Mouse (Mus musculus): ENCODE results near the gene Arrb2. TPM values are rescaled to one million over a fixed set of nuclear protein-coding genes. Genes with fewer than 3 reads are reported as not detected.

Arrb2 gene
- 44.0 and 47.9 TPM in 2 replicates for polyA plus RNA-seq (2014; fragmentation: Nextera tagmentation; extraction: Ambion mirVana)

DNA sequence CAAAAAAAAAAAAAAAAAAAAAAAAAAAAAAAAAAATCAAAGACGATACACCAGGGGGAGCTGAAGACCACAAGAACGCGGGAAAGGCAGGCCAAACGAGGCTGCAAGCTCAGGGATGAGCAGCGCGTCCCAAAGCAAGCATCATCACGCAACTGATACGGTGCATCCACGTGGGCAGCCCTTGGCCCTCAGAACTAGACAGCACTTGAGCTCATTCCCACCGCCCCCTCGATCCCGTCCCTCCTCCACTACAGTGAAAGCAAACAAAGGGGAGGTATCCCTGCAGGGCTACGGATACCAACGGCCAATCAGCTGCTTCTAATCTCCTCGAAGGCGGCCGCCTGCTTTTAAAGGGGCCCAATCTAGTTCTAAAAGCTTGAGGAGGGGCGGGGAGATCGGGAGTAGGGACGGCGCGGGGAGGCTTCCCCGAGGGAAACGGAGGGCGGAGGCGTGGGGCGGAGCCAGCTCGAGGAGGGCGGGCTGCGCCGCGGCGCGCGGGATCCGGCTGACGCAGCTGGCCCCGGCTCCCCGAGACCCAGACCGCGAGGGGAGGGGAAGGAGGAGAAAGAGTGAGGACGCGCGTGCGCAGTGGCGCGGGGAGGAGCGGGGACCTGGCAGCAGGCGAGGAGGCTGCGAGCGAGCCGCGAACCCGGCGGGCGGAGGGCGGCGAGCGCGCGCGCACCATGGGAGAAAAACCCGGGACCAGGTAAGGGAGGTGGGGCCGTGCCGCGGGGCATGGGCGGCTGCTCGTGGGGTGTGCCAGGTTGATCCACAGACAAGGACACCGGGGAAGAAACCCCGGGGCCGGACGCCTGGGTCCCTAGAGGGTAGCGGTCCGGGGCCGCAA is at the start of gene Arrb2:
Gene Arrb2 (plus strand): TSS at position 588 of the 847 bp plus-strand sequence.
- under 1% methylated on average over 71 of the region's 75 CpGs for WGBS
- peak; percentile 95 for ATAC-seq (replicated peaks; ENCODE audit: low FRiP score)
- Histone ChIP-seq H3K27ac (ENCODE audit: low read depth, low read length) (peak within 1 kb of the TSS; percentile 81), H3K27me3 (ENCODE audit: control insufficient read depth, insufficient read depth, low read length) (no peaks in the 10 kb centered on the region), H3K4me2 (ENCODE audit: low read depth, low read length, severe bottlenecking) (peak within 1 kb of the TSS; percentile 58), H3K9me3 (ENCODE audit: control insufficient read depth, low read length) (no peaks in the 10 kb centered on the region), H3K36me3 (ENCODE audit: control insufficient read depth, insufficient read depth, low read length) (no peaks in the 10 kb centered on the region), H3K4me1 (replicated peaks; ENCODE audit: control insufficient read depth, insufficient read depth, low read length) (peaks cover 17% of the 10 kb centered on the region; the same call in 1 of the 2 replicates), H3K9ac (ENCODE audit: low read length) (peak within 1 kb of the TSS; percentile 89), H3K4me3 (ENCODE audit: low read depth, low read length) (peak within 1 kb of the TSS; percentile 78)
- peak; percentile 100 for DNase-seq (ENCODE audit: low spot score)

DNA sequence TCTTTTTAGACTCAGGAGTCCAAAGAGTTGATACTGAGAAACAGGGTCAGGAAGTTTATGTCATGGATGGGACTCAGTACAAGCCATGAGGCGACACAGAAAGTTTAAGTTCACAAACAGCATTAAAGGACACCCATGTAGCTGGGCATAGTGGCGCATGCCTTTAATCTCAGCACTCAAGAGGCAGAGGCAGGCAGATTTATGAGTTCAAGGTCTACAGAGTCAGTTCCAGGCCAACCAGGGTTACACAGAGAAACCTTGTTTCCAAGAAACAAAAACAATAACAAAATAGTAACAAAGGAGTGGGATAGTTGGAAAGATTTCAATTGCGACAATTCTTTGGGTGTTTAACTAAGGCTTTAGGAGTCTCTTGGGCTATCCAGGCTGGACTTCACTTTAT is 48.3 kb upstream of the Arrb2 start:
- Histone ChIP-seq H3K9ac (ENCODE audit: low read length) (no peak overlapping the region), H3K27ac (ENCODE audit: low read depth, low read length) (no peak overlapping the region), H3K27me3 (ENCODE audit: control insufficient read depth, insufficient read depth, low read length) (no peaks in the 10 kb centered on the region), H3K4me3 (ENCODE audit: low read depth, low read length) (no peak overlapping the region), H3K9me3 (ENCODE audit: control insufficient read depth, low read length) (no peaks in the 10 kb centered on the region), H3K4me2 (ENCODE audit: low read depth, low read length, severe bottlenecking) (no peak overlapping the region), H3K4me1 (replicated peaks; ENCODE audit: control insufficient read depth, insufficient read depth, low read length) (no peaks in the 10 kb centered on the region), H3K36me3 (ENCODE audit: control insufficient read depth, insufficient read depth, low read length) (no peaks in the 10 kb centered on the region)
- DNase-seq (ENCODE audit: low spot score) (no peak), ATAC-seq (replicated peaks; ENCODE audit: low FRiP score) (no peak)
- WGBS = 93% methylated on average over 3 of the region's 3 CpGs

DNA sequence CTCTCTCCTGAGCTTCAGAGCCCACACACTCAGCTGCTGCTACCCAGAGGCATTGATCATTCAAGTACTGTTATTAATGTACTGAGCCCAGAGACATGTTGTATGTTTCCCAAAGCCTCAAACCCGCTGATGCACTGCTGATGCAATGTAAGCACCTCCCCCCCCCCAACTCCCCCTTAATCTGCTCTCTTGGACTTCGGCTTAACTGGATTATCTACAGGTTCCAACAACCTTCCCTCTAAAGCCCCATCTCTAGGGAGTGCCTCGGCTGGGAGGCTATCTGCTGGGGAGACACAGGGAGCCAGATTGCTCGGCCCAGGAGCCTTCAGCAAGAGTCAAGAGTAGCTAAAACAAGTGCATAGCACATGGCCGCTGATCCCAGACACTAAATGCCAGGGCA is 45.0 kb upstream of the Arrb2 start:
- 78% methylated on average over 5 of the region's 5 CpGs for WGBS
- Histone ChIP-seq H3K27me3 (ENCODE audit: control insufficient read depth, insufficient read depth, low read length) (no peaks in the 10 kb centered on the region), H3K4me3 (ENCODE audit: low read depth, low read length) (no peak overlapping the region), H3K36me3 (ENCODE audit: control insufficient read depth, insufficient read depth, low read length) (peaks cover 1% of the 10 kb centered on the region; the same call in 1 of the 2 replicates), H3K4me2 (ENCODE audit: low read depth, low read length, severe bottlenecking) (no peak overlapping the region), H3K9ac (ENCODE audit: low read length) (no peak overlapping the region), H3K27ac (ENCODE audit: low read depth, low read length) (no peak overlapping the region), H3K9me3 (ENCODE audit: control insufficient read depth, low read length) (no peaks in the 10 kb centered on the region), H3K4me1 (replicated peaks; ENCODE audit: control insufficient read depth, insufficient read depth, low read length) (no peaks in the 10 kb centered on the region)
- DNase-seq (ENCODE audit: low spot score) = no peak
- ATAC-seq (replicated peaks; ENCODE audit: low FRiP score) = no peak

DNA sequence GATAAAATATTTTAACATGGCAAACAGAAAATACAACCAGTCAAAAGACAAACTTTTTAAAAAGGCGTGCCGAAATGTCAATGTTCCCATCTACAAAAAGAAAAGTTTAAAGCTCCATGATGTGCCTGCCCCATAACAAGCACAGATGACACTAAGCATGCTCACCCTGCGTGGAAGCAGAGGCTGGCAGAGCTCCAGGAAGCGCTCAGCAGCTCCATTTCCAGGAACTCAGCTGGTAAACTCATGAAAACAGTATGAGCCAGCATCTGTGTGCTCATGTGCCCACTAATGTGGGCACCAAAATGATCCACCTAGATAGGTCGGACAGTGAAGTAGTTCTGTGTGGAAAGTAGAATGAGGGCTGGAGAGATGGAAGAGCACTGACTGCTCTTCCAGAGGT is 43.0 kb upstream of the Arrb2 start:
- Histone ChIP-seq H3K27ac (ENCODE audit: low read depth, low read length) (no peak overlapping the region), H3K27me3 (ENCODE audit: control insufficient read depth, insufficient read depth, low read length) (no peaks in the 10 kb centered on the region), H3K9me3 (ENCODE audit: control insufficient read depth, low read length) (no peaks in the 10 kb centered on the region), H3K9ac (ENCODE audit: low read length) (no peak overlapping the region), H3K4me3 (ENCODE audit: low read depth, low read length) (no peak overlapping the region), H3K4me2 (ENCODE audit: low read depth, low read length, severe bottlenecking) (no peak overlapping the region), H3K36me3 (ENCODE audit: control insufficient read depth, insufficient read depth, low read length) (peaks cover 8% of the 10 kb centered on the region), H3K4me1 (replicated peaks; ENCODE audit: control insufficient read depth, insufficient read depth, low read length) (no peaks in the 10 kb centered on the region)
- no peak for DNase-seq (ENCODE audit: low spot score)
- no peak for ATAC-seq (replicated peaks; ENCODE audit: low FRiP score)
- 93% methylated on average over 5 of the region's 5 CpGs for WGBS

DNA sequence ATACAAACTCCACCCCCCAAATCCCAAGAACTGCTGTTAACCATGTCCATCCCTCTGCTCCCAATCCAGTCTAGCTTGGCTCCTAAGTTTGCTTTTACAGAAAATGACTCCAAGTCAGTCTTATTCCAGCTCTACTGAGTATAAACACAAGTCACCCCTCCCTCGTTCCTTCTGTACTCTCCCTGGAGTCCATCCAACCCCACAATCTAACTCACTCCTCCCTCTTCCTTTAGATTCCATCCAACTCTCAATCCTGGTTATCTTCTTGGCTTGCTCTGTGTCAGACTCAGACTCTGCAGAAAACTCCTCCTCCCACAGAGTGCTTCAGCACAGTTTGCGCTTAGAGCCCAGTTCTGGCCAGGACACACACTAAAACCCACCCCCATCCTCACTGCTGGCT is 28.8 kb upstream of the Arrb2 start:
- H3K9me3 ChIP-seq (ENCODE audit: control insufficient read depth, low read length) = no peaks in the 10 kb centered on the region
- H3K4me1 ChIP-seq (replicated peaks; ENCODE audit: control insufficient read depth, insufficient read depth, low read length) = no peaks in the 10 kb centered on the region; the same call in none of the 2 replicates
- WGBS = 94% methylated on average over 2 of the region's 2 CpGs
- ATAC-seq (replicated peaks; ENCODE audit: low FRiP score) (no peak), DNase-seq (ENCODE audit: low spot score) (no peak)
- H3K27me3 ChIP-seq (ENCODE audit: control insufficient read depth, insufficient read depth, low read length) = no peaks in the 10 kb centered on the region
- H3K27ac ChIP-seq (ENCODE audit: low read depth, low read length) = no peak overlapping the region
- no peak overlapping the region for H3K4me2 ChIP-seq (ENCODE audit: low read depth, low read length, severe bottlenecking)
- no peak overlapping the region for H3K4me3 ChIP-seq (ENCODE audit: low read depth, low read length)
- H3K36me3 ChIP-seq (ENCODE audit: control insufficient read depth, insufficient read depth, low read length) = peaks cover 12% of the 10 kb centered on the region; the same call in 1 of the 2 replicates
- H3K9ac ChIP-seq (ENCODE audit: low read length) = no peak overlapping the region

DNA sequence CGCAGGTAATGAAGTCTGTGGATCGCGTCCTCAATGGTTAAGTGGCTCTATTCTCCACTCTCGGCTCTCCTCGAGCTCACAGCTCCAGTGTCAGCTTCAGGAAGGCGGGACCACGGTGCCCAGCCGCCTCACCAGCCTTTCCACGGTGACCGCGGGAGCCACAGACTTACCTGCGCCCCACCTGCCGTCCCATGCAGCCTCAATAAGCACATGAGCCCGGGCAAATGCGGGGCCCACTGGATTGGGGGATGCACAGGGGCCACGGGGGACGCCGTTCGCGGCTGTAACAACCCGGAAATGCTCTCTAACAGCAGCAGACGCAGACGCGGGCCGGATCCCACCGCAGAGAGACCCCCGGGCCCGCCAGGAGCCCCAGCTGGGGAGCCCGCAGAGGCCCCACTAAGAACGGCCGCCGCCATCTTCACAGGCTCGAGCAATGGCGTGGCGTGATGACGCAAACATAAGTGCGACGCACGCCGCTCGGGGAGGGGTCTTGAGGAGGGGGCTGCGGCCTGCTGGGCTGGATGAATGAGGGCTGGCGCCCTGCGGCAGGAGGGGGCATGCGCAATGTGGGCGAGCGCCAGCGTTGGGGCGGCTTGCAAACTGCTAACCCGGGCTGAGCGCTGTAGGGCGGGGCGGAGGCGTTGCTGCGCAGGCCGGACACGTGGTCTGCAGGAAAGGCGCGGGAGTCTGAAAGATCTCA is 22.7 kb upstream of the Arrb2 start, which contains the start of gene Pelp1:
Gene Pelp1 (minus strand): TSS at position 438 of the 703 bp plus-strand sequence.
- no peaks in the 10 kb centered on the region for H3K27me3 ChIP-seq (ENCODE audit: control insufficient read depth, insufficient read depth, low read length)
- H3K9me3 ChIP-seq (ENCODE audit: control insufficient read depth, low read length) = no peaks in the 10 kb centered on the region
- H3K4me3 ChIP-seq (ENCODE audit: low read depth, low read length) = peak within 1 kb of the TSS; percentile 89
- H3K9ac ChIP-seq (ENCODE audit: low read length) = peak within 1 kb of the TSS; percentile 95
- H3K4me1 ChIP-seq (replicated peaks; ENCODE audit: control insufficient read depth, insufficient read depth, low read length) = no peaks in the 10 kb centered on the region; the same call in none of the 2 replicates
- WGBS = under 1% methylated on average over 59 of the region's 59 CpGs
- peak within 1 kb of the TSS; percentile 78 for H3K4me2 ChIP-seq (ENCODE audit: low read depth, low read length, severe bottlenecking)
- H3K27ac ChIP-seq (ENCODE audit: low read depth, low read length) = peak within 1 kb of the TSS; percentile 54; the same call in 1 of the 2 replicates
- H3K36me3 ChIP-seq (ENCODE audit: control insufficient read depth, insufficient read depth, low read length) = peaks cover 3% of the 10 kb centered on the region; the same call in 1 of the 2 replicates
- ATAC-seq (replicated peaks; ENCODE audit: low FRiP score) = peak; percentile 98
- peak; percentile 99 for DNase-seq (ENCODE audit: low spot score)

DNA sequence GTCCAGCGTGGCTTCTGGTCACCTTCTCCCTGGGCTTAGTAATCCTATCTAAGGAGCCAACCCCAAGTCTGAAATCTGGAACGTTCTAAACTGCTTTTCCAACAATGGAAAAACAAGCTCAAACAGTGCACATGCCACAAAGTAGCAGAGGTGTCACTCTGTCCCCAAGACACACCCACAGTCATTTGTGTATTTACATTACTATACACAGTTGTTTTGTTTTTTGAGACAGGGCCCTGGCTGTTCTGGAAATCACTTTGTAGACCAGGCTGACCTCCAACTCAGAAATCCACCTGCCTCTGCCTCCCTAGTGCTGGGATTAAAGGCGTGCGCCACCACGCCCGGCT is 22.2 kb upstream of the Arrb2 start:
- peak overlapping the region; percentile 78 for H3K4me2 ChIP-seq (ENCODE audit: low read depth, low read length, severe bottlenecking)
- DNase-seq (ENCODE audit: low spot score) (no peak), ATAC-seq (replicated peaks; ENCODE audit: low FRiP score) (no peak)
- H3K27me3 ChIP-seq (ENCODE audit: control insufficient read depth, insufficient read depth, low read length) = no peaks in the 10 kb centered on the region
- H3K27ac ChIP-seq (ENCODE audit: low read depth, low read length) = no peak overlapping the region
- peak overlapping the region; percentile 89 for H3K4me3 ChIP-seq (ENCODE audit: low read depth, low read length)
- H3K9me3 ChIP-seq (ENCODE audit: control insufficient read depth, low read length) = no peaks in the 10 kb centered on the region
- H3K36me3 ChIP-seq (ENCODE audit: control insufficient read depth, insufficient read depth, low read length) = peaks cover 2% of the 10 kb centered on the region; the same call in 1 of the 2 replicates
- no peaks in the 10 kb centered on the region; the same call in none of the 2 replicates for H3K4me1 ChIP-seq (replicated peaks; ENCODE audit: control insufficient read depth, insufficient read depth, low read length)
- peak overlapping the region; percentile 95 for H3K9ac ChIP-seq (ENCODE audit: low read length)
- 61% methylated on average over 6 of the region's 6 CpGs for WGBS

DNA sequence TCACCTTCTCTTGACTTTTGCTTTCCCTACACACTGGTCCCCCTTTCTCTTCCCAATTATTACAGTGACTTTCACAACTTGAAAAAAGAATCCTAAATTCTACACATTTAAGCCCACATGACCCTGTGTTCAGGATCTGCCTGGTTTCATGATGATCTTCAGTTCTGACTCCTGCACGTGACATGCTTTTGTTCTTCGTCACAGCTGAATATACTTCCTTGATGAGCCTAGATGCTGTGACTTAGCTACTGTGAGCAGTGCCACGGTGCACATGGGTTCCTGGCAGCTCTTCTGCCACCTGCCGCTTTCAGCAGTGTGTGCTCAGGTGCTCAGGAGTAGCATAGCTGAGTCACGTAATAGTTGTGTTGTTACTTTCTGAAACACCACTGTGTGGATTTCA is 19.8 kb upstream of the Arrb2 start:
- no peak overlapping the region for H3K4me3 ChIP-seq (ENCODE audit: low read depth, low read length)
- no peaks in the 10 kb centered on the region for H3K36me3 ChIP-seq (ENCODE audit: control insufficient read depth, insufficient read depth, low read length)
- no peak overlapping the region for H3K9ac ChIP-seq (ENCODE audit: low read length)
- no peak for ATAC-seq (replicated peaks; ENCODE audit: low FRiP score)
- no peak for DNase-seq (ENCODE audit: low spot score)
- no peaks in the 10 kb centered on the region for H3K9me3 ChIP-seq (ENCODE audit: control insufficient read depth, low read length)
- no peak overlapping the region for H3K27ac ChIP-seq (ENCODE audit: low read depth, low read length)
- H3K4me1 ChIP-seq (replicated peaks; ENCODE audit: control insufficient read depth, insufficient read depth, low read length) = no peaks in the 10 kb centered on the region; the same call in none of the 2 replicates
- H3K27me3 ChIP-seq (ENCODE audit: control insufficient read depth, insufficient read depth, low read length) = no peaks in the 10 kb centered on the region
- no peak overlapping the region for H3K4me2 ChIP-seq (ENCODE audit: low read depth, low read length, severe bottlenecking)
- 75% methylated on average over 5 of the region's 5 CpGs for WGBS

Measured in forebrain, embryonic 11.5 days (tissue).